Mouse (Mus musculus): ENCODE measurements around the gene Nectin1. TPM values are rescaled to one million over a fixed set of nuclear protein-coding genes. Genes with fewer than 3 reads are reported as not detected.

Gene Nectin1
- polyA plus RNA-seq, 1 experiment from 2014 or later, result 3.9 TPM

- DNase-seq (ENCODE audit: low spot score), result no peak
- WGBS, result 58% methylated on average over 10 of the region's 10 CpGs
- Histone ChIP-seq H3K27me3 (ENCODE audit: insufficient read depth, poor library complexity, severe bottlenecking) (no peaks in the 10 kb centered on the region), H3K9me3 (no peaks in the 10 kb centered on the region), H3K4me3 (0 out of 2 replicates have a peak overlapping the region, but pooled peaks have one; percentile 3), H3K4me1 (peaks cover 76% of the 10 kb centered on the region), H3K36me3 (no peaks in the 10 kb centered on the region), H3K27ac (peak overlapping the region; percentile 77)
Observed at GRCm38 (mm10) chr9:43757225-43757624, 13.4 kb downstream of the Nectin1 start.

GRCm38 (mm10) chr9:43757972-43758965 is 14.5 kb downstream of the Nectin1 start:
- Histone ChIP-seq H3K36me3 (no peaks in the 10 kb centered on the region), H3K4me1 (peaks cover 77% of the 10 kb centered on the region)
- no peak for DNase-seq (ENCODE audit: low spot score)

DNA sequence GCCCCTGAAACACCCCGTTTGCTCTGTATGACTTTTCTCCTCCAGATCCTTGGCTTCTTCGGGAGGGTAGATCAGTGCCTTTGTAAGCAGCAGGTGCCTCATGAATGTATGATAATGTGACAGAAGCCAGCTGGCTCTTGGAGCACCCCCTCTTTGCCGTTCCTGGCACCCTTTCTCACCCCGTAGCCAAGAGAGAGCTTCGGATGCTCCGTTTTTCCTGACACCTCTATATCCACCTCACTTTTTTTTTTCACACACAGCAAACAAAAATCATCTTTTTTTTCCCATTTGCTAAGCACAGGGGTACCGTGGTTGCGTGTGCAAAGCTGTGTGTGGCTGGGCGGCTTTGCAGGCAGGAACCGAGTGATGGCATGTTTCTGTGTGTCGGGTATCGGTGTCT is 16.3 kb downstream of the Nectin1 start:
- Histone ChIP-seq H3K27me3 (ENCODE audit: insufficient read depth, poor library complexity, severe bottlenecking) (no peaks in the 10 kb centered on the region), H3K9me3 (no peaks in the 10 kb centered on the region), H3K36me3 (peaks cover 3% of the 10 kb centered on the region; the same call in 1 of the 2 replicates), H3K27ac (no peak overlapping the region), H3K4me3 (no peak overlapping the region), H3K4me1 (peaks cover 63% of the 10 kb centered on the region)
- DNase-seq (ENCODE audit: low spot score), result no peak
- 82% methylated on average over 12 of the region's 12 CpGs for WGBS

More at GRCm38 (mm10) chr9:43757972-43758965, 14.5 kb downstream of the Nectin1 start:
- Histone ChIP-seq H3K27me3 (ENCODE audit: insufficient read depth, poor library complexity, severe bottlenecking) (no peaks in the 10 kb centered on the region), H3K9me3 (no peaks in the 10 kb centered on the region), H3K4me3 (no peak overlapping the region), H3K27ac (peak overlapping the region; percentile 77)
- WGBS, result 30% methylated on average over 5 of the region's 5 CpGs

GRCm38 (mm10) chr9:43761181-43761820 is 17.5 kb downstream of the Nectin1 start:
- Histone ChIP-seq H3K27ac (no peak overlapping the region), H3K36me3 (peaks cover 3% of the 10 kb centered on the region; the same call in 1 of the 2 replicates), H3K9me3 (no peaks in the 10 kb centered on the region), H3K4me1 (peaks cover 63% of the 10 kb centered on the region), H3K27me3 (ENCODE audit: insufficient read depth, poor library complexity, severe bottlenecking) (no peaks in the 10 kb centered on the region), H3K4me3 (no peak overlapping the region)
- WGBS, result 73% methylated on average over 5 of the region's 5 CpGs
- no peak for DNase-seq (ENCODE audit: low spot score)

DNA sequence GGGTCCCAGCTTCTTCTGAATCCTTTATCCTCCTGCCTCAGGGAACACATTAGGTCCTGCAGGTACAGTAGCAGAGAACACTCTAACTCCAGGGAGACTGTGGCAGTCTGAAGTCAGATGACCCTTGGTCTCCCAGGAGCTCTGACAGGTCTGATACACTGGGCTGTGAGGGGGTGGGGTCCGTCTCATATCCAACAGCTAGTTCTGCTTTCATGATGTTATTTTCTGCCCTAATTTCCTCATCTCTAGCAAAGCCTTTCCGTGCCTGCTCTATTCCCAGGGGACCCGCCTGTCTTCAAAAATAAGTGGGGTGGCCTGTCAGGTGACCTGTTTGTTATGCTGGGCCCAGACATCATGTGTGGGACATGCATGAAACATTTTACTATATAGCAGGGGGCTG is 18.2 kb downstream of the Nectin1 start:
- Histone ChIP-seq H3K27me3 (ENCODE audit: insufficient read depth, poor library complexity, severe bottlenecking) (no peaks in the 10 kb centered on the region), H3K4me3 (no peak overlapping the region), H3K9me3 (no peaks in the 10 kb centered on the region), H3K27ac (no peak overlapping the region), H3K4me1 (peaks cover 58% of the 10 kb centered on the region), H3K36me3 (peaks cover 3% of the 10 kb centered on the region; the same call in 1 of the 2 replicates)
- DNase-seq (ENCODE audit: low spot score), result no peak
- 70% methylated on average over 3 of the region's 3 CpGs for WGBS

DNA sequence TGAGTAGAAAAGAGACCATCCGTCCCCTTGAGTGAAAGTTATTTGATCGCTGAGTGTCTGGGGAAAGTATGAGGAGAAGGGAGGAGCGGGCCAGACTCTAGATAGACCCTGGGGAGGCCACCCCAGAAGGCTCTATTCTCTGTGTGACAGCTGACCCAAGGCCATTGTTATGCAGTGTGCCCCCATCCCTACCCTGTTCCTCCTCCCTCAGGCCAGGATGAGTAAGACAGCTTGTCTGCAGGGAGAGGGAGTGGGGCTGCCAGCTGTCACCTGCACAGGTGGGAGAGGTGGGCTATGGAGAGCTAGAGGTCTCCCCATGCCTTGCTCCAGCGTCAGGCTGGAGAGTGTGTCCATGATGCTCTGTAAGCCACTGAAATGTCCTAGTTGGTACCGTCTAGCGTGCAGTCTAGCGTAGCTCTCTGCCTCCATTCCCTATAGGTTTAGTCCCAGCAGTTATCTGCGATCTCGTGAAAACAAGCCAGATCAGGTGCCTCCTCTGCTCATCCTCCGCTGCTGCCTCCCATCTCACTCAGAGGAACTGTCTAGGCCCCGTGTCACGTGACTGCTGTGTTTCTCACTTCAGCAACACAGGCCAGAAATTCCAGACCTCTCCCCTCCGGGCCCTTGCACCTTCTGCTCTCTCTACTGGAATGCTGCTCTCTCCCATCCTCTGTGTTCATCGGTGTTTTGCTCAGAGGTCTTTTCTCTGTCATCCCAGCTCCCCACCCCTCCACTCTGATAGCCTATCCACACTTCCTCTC is 21.8 kb downstream of the Nectin1 start:
- Histone ChIP-seq H3K9me3 (no peaks in the 10 kb centered on the region), H3K4me1 (peaks cover 60% of the 10 kb centered on the region), H3K27ac (no peak overlapping the region), H3K4me3 (no peak overlapping the region), H3K36me3 (peaks cover 3% of the 10 kb centered on the region; the same call in 1 of the 2 replicates), H3K27me3 (ENCODE audit: insufficient read depth, poor library complexity, severe bottlenecking) (no peaks in the 10 kb centered on the region)
- 46% methylated on average over 14 of the region's 14 CpGs for WGBS
- DNase-seq (ENCODE audit: low spot score), result no peak

GRCm38 (mm10) chr9:43768779-43769178 is 25.0 kb downstream of the Nectin1 start:
- H3K4me1 ChIP-seq, result peaks cover 70% of the 10 kb centered on the region
- no peak for DNase-seq (ENCODE audit: low spot score)
- H3K27me3 ChIP-seq (ENCODE audit: insufficient read depth, poor library complexity, severe bottlenecking), result no peaks in the 10 kb centered on the region
- H3K36me3 ChIP-seq, result peaks cover under 1% of the 10 kb centered on the region; the same call in 1 of the 2 replicates
- 13% methylated on average over 4 of the region's 4 CpGs for WGBS
- no peak overlapping the region for H3K27ac ChIP-seq
- no peaks in the 10 kb centered on the region for H3K9me3 ChIP-seq
- no peak overlapping the region for H3K4me3 ChIP-seq

DNA sequence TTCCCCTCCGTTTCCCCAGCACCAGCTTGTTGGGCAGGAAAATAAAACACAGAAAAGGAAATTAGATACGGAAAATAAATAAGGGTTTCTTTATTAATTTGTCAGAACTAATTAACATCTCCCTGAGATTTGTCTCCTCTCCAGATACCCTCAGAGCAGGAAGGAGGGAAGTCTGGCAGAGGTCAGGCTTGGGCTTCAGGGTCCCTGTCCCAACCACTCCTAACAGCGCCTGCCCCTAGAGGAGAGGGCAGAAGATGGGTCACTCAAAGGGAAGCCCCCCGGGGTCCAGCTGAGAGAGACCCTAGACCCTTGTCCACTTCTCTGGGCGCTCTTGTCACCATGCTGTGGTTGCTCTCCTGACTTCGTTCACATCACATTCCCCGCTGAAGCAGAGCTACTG is 25.4 kb downstream of the Nectin1 start:
- H3K36me3 ChIP-seq, result no peaks in the 10 kb centered on the region
- 63% methylated on average over 7 of the region's 7 CpGs for WGBS
- H3K4me1 ChIP-seq, result peaks cover 70% of the 10 kb centered on the region
- DNase-seq (ENCODE audit: low spot score), result no peak
- H3K4me3 ChIP-seq, result no peak overlapping the region
- H3K27me3 ChIP-seq (ENCODE audit: insufficient read depth, poor library complexity, severe bottlenecking), result no peaks in the 10 kb centered on the region
- H3K9me3 ChIP-seq, result no peaks in the 10 kb centered on the region
- no peak overlapping the region; the same call in 1 of the 2 replicates for H3K27ac ChIP-seq

- Histone ChIP-seq H3K27ac (no peak overlapping the region), H3K4me1 (peaks cover 69% of the 10 kb centered on the region), H3K4me3 (no peak overlapping the region), H3K9me3 (no peaks in the 10 kb centered on the region), H3K36me3 (no peaks in the 10 kb centered on the region), H3K27me3 (ENCODE audit: insufficient read depth, poor library complexity, severe bottlenecking) (no peaks in the 10 kb centered on the region)
- WGBS, result 75% methylated on average over 4 of the region's 4 CpGs
- no peak for DNase-seq (ENCODE audit: low spot score)
Observed at GRCm38 (mm10) chr9:43769940-43770339, 26.2 kb downstream of the Nectin1 start.

- H3K9me3 ChIP-seq, result no peaks in the 10 kb centered on the region
- peaks cover 69% of the 10 kb centered on the region for H3K4me1 ChIP-seq
- no peaks in the 10 kb centered on the region for H3K27me3 ChIP-seq (ENCODE audit: insufficient read depth, poor library complexity, severe bottlenecking)
- no peak overlapping the region for H3K4me3 ChIP-seq
- no peaks in the 10 kb centered on the region for H3K36me3 ChIP-seq
- peak overlapping the region; percentile 24; the same call in 1 of the 2 replicates for H3K27ac ChIP-seq
- no peak for DNase-seq (ENCODE audit: low spot score)
- 69% methylated on average over 1 of the region's 1 CpGs for WGBS
Observed at GRCm38 (mm10) chr9:43771041-43771440, 27.3 kb downstream of the Nectin1 start.

DNA sequence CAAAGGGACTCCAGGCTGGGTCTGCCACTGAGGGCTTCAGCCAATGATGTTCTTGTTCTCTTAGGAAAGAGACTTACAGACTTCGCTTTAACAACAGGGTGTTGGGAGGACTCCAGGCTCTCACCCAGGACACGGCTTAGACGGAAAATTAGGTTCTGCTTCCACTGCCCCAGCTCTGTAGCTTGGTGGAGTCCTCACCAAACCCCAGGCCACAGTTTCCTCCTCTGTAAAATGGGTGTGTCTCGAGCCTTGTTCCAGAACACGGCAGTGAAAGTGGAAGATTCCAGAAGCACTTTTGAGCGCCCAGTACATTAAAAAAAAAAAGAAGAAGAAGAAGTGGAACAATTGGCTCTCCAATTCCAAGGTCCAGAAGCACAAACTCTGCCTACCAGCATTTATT is 28.7 kb downstream of the Nectin1 start:
- H3K4me3 ChIP-seq, result no peak overlapping the region
- H3K4me1 ChIP-seq, result peaks cover 74% of the 10 kb centered on the region
- H3K9me3 ChIP-seq, result no peaks in the 10 kb centered on the region
- no peak overlapping the region for H3K27ac ChIP-seq
- H3K36me3 ChIP-seq, result no peaks in the 10 kb centered on the region
- DNase-seq (ENCODE audit: low spot score), result no peak
- 80% methylated on average over 6 of the region's 6 CpGs for whole genome bisulfite sequencing
- H3K27me3 ChIP-seq (ENCODE audit: insufficient read depth, poor library complexity, severe bottlenecking), result no peaks in the 10 kb centered on the region

- 71% methylated on average over 2 of the region's 2 CpGs for WGBS
- H3K27ac ChIP-seq, result no peak overlapping the region
Observed at GRCm38 (mm10) chr9:43773521-43773920, 29.7 kb downstream of the Nectin1 start.

More at GRCm38 (mm10) chr9:43773521-43773920, 29.7 kb downstream of the Nectin1 start:
- no peaks in the 10 kb centered on the region for H3K36me3 ChIP-seq
- no peak for DNase-seq (ENCODE audit: low spot score)
- no peaks in the 10 kb centered on the region for H3K9me3 ChIP-seq
- peaks cover 77% of the 10 kb centered on the region for H3K4me1 ChIP-seq
- H3K4me3 ChIP-seq, result no peak overlapping the region
- no peaks in the 10 kb centered on the region for H3K27me3 ChIP-seq (ENCODE audit: insufficient read depth, poor library complexity, severe bottlenecking)

Data from heart, embryonic 10.5 days (tissue).